Mouse (Mus musculus) frontal cortex, adult 2 months (tissue): ENCODE measurements at regions not wholly inside any gene's neighbourhood (a gene's known extent, or its start where the extent isn't known, plus 50 kb on each side); places are given as distances from the start of the nearest gene placed in this dataset.
"Not testable (repeated sequence)": the region's sequence is repeated elsewhere in the genome, so short reads cannot be mapped to it uniquely, and the experiment has no call there.

Source experiments
- DNase-seq, 2 experiments: peaks; one replicate each; pipeline ENCODE4 v3.0.0; 2022; ENCODE audit warnings: low spot score in 1 of 2; ENCODE audit errors: extremely low spot score in 1 of 2

- no peak for DNase-seq
These were observed 1299.3 kb downstream of the Zfp704 start for GRCm38 (mm10) chr3:8310379-8311128.

GRCm38 (mm10) chr3:8307296-8307695, 1302.6 kb downstream of the Zfp704 start:
- DNase-seq, result no peak

GRCm38 (mm10) chr3:8304784-8305183, 1305.1 kb downstream of the Zfp704 start:
- peak in 1 of 2 experiments; percentile 32 for DNase-seq

GRCm38 (mm10) chr3:8293036-8293435, 1316.8 kb downstream of the Zfp704 start:
- peak; percentile 56 to 83 for DNase-seq

- no peak for DNase-seq
These were observed 1320.3 kb downstream of the Zfp704 start for GRCm38 (mm10) chr3:8289558-8289957.

GRCm38 (mm10) chr3:8288437-8288836, 1321.4 kb downstream of the Zfp704 start:
- DNase-seq, result no peak

- DNase-seq, result no peak
These were observed 1325.0 kb downstream of the Zfp704 start for GRCm38 (mm10) chr3:8284655-8285428.

GRCm38 (mm10) chr3:8282411-8282810, 1327.5 kb downstream of the Zfp704 start:
- no peak for DNase-seq

GRCm38 (mm10) chr3:8276661-8277060, 1333.2 kb downstream of the Zfp704 start:
- no peak for DNase-seq

- DNase-seq, result no peak
These were observed 1339.0 kb downstream of the Zfp704 start for GRCm38 (mm10) chr3:8270935-8271298.

GRCm38 (mm10) chr3:8270009-8270934, 1339.6 kb downstream of the Zfp704 start:
- no peak for DNase-seq

GRCm38 (mm10) chr3:8265783-8266182, 1344.1 kb downstream of the Zfp704 start:
- DNase-seq, result no peak

GRCm38 (mm10) chr3:8264366-8265033, 1345.4 kb downstream of the Zfp704 start:
- DNase-seq, result no peak

- peak in 1 of 2 experiments; percentile 11 for DNase-seq
These were observed 1352.6 kb downstream of the Zfp704 start for GRCm38 (mm10) chr3:8257293-8257692.

GRCm38 (mm10) chr3:8252311-8252710, 1357.6 kb downstream of the Zfp704 start:
- peak in 1 of 2 experiments; percentile 13 for DNase-seq

GRCm38 (mm10) chr3:8248911-8249310, 1361.0 kb downstream of the Zfp704 start:
- DNase-seq, result no peak

- peak; percentile 34 to 44 for DNase-seq
These were observed 1364.1 kb downstream of the Zfp704 start for GRCm38 (mm10) chr3:8245822-8246221.

- peak; percentile 3 to 19 for DNase-seq
These were observed 1364.6 kb downstream of the Zfp704 start for GRCm38 (mm10) chr3:8245195-8245789.

- DNase-seq, result not testable (repeated sequence)
These were observed 1365.2 kb downstream of the Zfp704 start for GRCm38 (mm10) chr3:8244526-8245194.
